Comparison of ENCODE assay signal across 1 mouse cellular context in genomic region chr14:75947674-75948073, GRCm38 (mm10).
TF ChIP-seq lines count a peak whose summit lies in the region.

No protein-coding gene starts in this region.

TF ChIP-seq in MEL, 35 proteins besides CTCF, POLR2A, EP300 and RAD21 (continued from another document):
- TF ChIP-seq SIN3A (IDR thresholded peaks at IDR 0.05; ENCODE audit: low read length) (no peak), ETS1 (IDR thresholded peaks at IDR 0.05; ENCODE audit: low read depth, low read length) (no peak), MAFK (IDR thresholded peaks at IDR 0.05; ENCODE audit: borderline replicate concordance, low read depth, low read length) (no peak), MXI1 (IDR thresholded peaks at IDR 0.05; ENCODE audit: low read depth, low read length) (no peak), ZNF384 (IDR thresholded peaks at IDR 0.05; ENCODE audit: low read depth, low read length) (no peak)
